23 mouse cellular contexts compared by ENCODE assay signal in genomic region chr7:27160921-27161320, GRCm38 (mm10). TPM values are rescaled to one million over a fixed set of nuclear protein-coding genes. Genes with fewer than 3 reads are reported as not detected.
DNase-seq lines count a peak whose midpoint lies in the region; ATAC-seq and TF ChIP-seq lines count a peak whose summit lies in the region.
"Had no signal": no experiment of that assay in that cellular context is flagged by ENCODE, and none has a peak within 500 bp of the region (broad histone marks: within the 10 kb centered on the region; RNA-seq: fewer than 3 reads in every experiment).

No protein-coding gene starts in this region.

- H3K4me3 ChIP-seq in intestine, embryonic 16.5 days (ENCODE audit: low read length): no peak overlapping the region
- H3K4me3 ChIP-seq in intestine, postnatal 0 days (ENCODE audit: low read depth, low read length): no peak overlapping the region
- H3K4me3 ChIP-seq in megakaryocyte, embryonic 14.5 days (replicated peaks): peak overlapping the region; percentile 1
- H3K4me3 ChIP-seq in CH12.LX (replicated peaks in 1 of 3; ENCODE audit: low read depth in 2 of 3, low read length in 2 of 3, poor library complexity in 1 of 3): peak overlapping the region in 1 of 3 experiments; percentile 92
- H3K4me3 ChIP-seq: forebrain, embryonic 15.5 days; lung, embryonic 15.5 days had no signal

- peaks cover 56% of the 10 kb centered on the region for H3K4me1 ChIP-seq in intestine, embryonic 16.5 days (ENCODE audit: control insufficient read depth, insufficient read depth, low read length)
- H3K4me1 ChIP-seq in intestine, postnatal 0 days (replicated peaks; ENCODE audit: control insufficient read depth, insufficient read depth, low read length): peaks cover 15% of the 10 kb centered on the region
- H3K4me1 ChIP-seq in megakaryocyte, embryonic 14.5 days: peaks cover 84% of the 10 kb centered on the region
- peaks cover 27 to 64% of the 10 kb centered on the region in 2 experiments for H3K4me1 ChIP-seq in CH12.LX (ENCODE audit: control insufficient read depth in 1 of 2, insufficient read depth in 2 of 2)

- H3K4me2 ChIP-seq in intestine, embryonic 16.5 days (ENCODE audit: low read depth, low read length): no peak overlapping the region
- H3K4me2 ChIP-seq in intestine, postnatal 0 days (replicated peaks; ENCODE audit: low read depth): no peak overlapping the region
- no peak overlapping the region for H3K4me2 ChIP-seq in CH12.LX (ENCODE audit: insufficient read depth, low read depth, poor library complexity, severe bottlenecking)
- H3K4me2 ChIP-seq: lung, embryonic 15.5 days had no signal

- ATAC-seq in intestine, embryonic 16.5 days: no peak
- ATAC-seq in intestine, postnatal 0 days: no peak
- no peak for ATAC-seq in megakaryocyte, adult 5-6 weeks (ENCODE audit: poor library complexity, severe bottlenecking)
- ATAC-seq in granulocyte monocyte progenitor cell, adult 5-6 weeks (replicated peaks; ENCODE audit: poor library complexity, severe bottlenecking): no peak
- ATAC-seq: activated CD4-positive, CD25-positive, alpha-beta regulatory T cell, adult 4 months had no signal

- dilution Hi-C loops in CH12.LX (cut with MboI; ENCODE audit: extremely low pct_ligation_motif_present, extremely low pct_unique_long_range_greater_than_20kb, low sequenced_read_pairs): no loop called here

- no peaks in the 10 kb centered on the region for H3K9me3 ChIP-seq in intestine, embryonic 16.5 days (ENCODE audit: control insufficient read depth, low read length)
- no peaks in the 10 kb centered on the region for H3K9me3 ChIP-seq in intestine, postnatal 0 days (ENCODE audit: control insufficient read depth)
- H3K9me3 ChIP-seq in megakaryocyte, embryonic 14.5 days: no peaks in the 10 kb centered on the region
- no peaks in the 10 kb centered on the region for H3K9me3 ChIP-seq in CH12.LX (replicated peaks; ENCODE audit: low read length)
- H3K9me3 ChIP-seq: forebrain, embryonic 15.5 days; hindbrain, embryonic 10.5 days; lung, embryonic 15.5 days had no signal

- no peak; the same call in 1 of the 2 replicates for TF ChIP-seq POLR2A in CH12.LX (IDR thresholded peaks at IDR 0.05; ENCODE audit: low read depth, low read length)

- no peak for TF ChIP-seq RAD21 in CH12.LX (IDR thresholded peaks at IDR 0.05; ENCODE audit: low read depth, low read length)

- TF ChIP-seq EP300 in CH12.LX (IDR thresholded peaks at IDR 0.05; ENCODE audit: low read length): no peak

- DNase-seq in cerebellum, adult 9-10 months: peak; percentile 19
- no peak for DNase-seq in cerebellum, adult 18-20 months
- no peak for DNase-seq in CH12.LX (ENCODE audit: extremely low read depth)
- DNase-seq: adrenal gland, postnatal 14 days; cerebellum, postnatal 10 days; kidney, adult 18-20 months; kidney, postnatal 36 days had no signal

- H3K9ac ChIP-seq in intestine, embryonic 16.5 days (ENCODE audit: low read depth, low read length): 0 out of 2 replicates have a peak overlapping the region, but pooled peaks have one; percentile 11
- no peak overlapping the region for H3K9ac ChIP-seq in intestine, postnatal 0 days (ENCODE audit: low read depth, low read length)
- H3K9ac ChIP-seq in CH12.LX (ENCODE audit: insufficient read depth, low read depth): no peak overlapping the region; the same call in 1 of the 2 replicates
- H3K9ac ChIP-seq: forebrain, embryonic 15.5 days; lung, embryonic 15.5 days had no signal

- H3K27me3 ChIP-seq in intestine, embryonic 16.5 days (replicated peaks; ENCODE audit: control insufficient read depth, insufficient read depth, low read length): no peaks in the 10 kb centered on the region
- no peaks in the 10 kb centered on the region for H3K27me3 ChIP-seq in intestine, postnatal 0 days (replicated peaks; ENCODE audit: control insufficient read depth, insufficient read depth, low read length)
- H3K27me3 ChIP-seq in megakaryocyte, embryonic 14.5 days (replicated peaks): no peaks in the 10 kb centered on the region
- no peaks in the 10 kb centered on the region for H3K27me3 ChIP-seq in CH12.LX (replicated peaks)
- H3K27me3 ChIP-seq: forebrain, embryonic 15.5 days; lung, embryonic 15.5 days; Patski had no signal

- H3K27ac ChIP-seq in intestine, embryonic 16.5 days (ENCODE audit: low read length): peak overlapping the region; percentile 6; the same call in 1 of the 2 replicates
- H3K27ac ChIP-seq in intestine, postnatal 0 days (ENCODE audit: low read depth, low read length): no peak overlapping the region
- peak overlapping the region; percentile 47; the same call in 1 of the 2 replicates for H3K27ac ChIP-seq in CH12.LX (ENCODE audit: insufficient read depth, low read depth)
- H3K27ac ChIP-seq: forebrain, embryonic 15.5 days had no signal

- in situ Hi-C loops in CH12.LX (cut with MboI; ENCODE audit: low pct_ligation_motif_present, low pct_unique_long_range_greater_than_20kb, low sequenced_read_pairs): loop anchor here (5.0 kb wide), 1 partner anchor 66 kb away; the partner anchor contains the start of gene Itpkc

- WGBS in intestine, embryonic 16.5 days: 79% methylated on average over 3 of the region's 3 CpGs
- 76% methylated on average over 3 of the region's 3 CpGs for WGBS in intestine, postnatal 0 days

- peaks cover 48% of the 10 kb centered on the region for H3K79me2 ChIP-seq in CH12.LX (replicated peaks; ENCODE audit: control insufficient read depth, extremely low read depth, insufficient read depth, poor library complexity, severe bottlenecking)

- peaks cover 23% of the 10 kb centered on the region for H3K36me3 ChIP-seq in intestine, embryonic 16.5 days (ENCODE audit: control insufficient read depth, insufficient read depth, low read length)
- H3K36me3 ChIP-seq in intestine, postnatal 0 days (ENCODE audit: control insufficient read depth, insufficient read depth): peaks cover 49% of the 10 kb centered on the region
- H3K36me3 ChIP-seq in megakaryocyte, embryonic 14.5 days (replicated peaks; ENCODE audit: low read length): peaks cover 92% of the 10 kb centered on the region
- peaks cover 43 to 85% of the 10 kb centered on the region in 2 experiments for H3K36me3 ChIP-seq in CH12.LX (replicated peaks in 1 of 2; ENCODE audit: control insufficient read depth in 1 of 2, insufficient read depth in 1 of 2, low read length in 1 of 2)

- no peak for TF ChIP-seq CTCF in intestine, postnatal 0 days (IDR thresholded peaks at IDR 0.05; ENCODE audit: low read depth)
- no peak for TF ChIP-seq CTCF in CH12.LX (conservative IDR thresholded peaks at IDR 0.05 in 1 of 2, IDR thresholded peaks at IDR 0.05 in 1 of 2; ENCODE audit: low read depth in 2 of 2, low read length in 2 of 2)

RNA-seq across cellular contexts. Expression of gene Egln2, which starts 5.7 kb away (rescaled TPM):
- polyA plus RNA-seq in intestine, embryonic 16.5 days (2015; fragmentation: Nextera tagmentation; extraction: Ambion mirVana): 66.1 and 72.4 TPM in 2 replicates
- 63.9 and 64.0 TPM in 2 replicates for polyA plus RNA-seq in intestine, postnatal 0 days (2015; fragmentation: Nextera tagmentation; extraction: Ambion mirVana)
- 75.2 and 107 TPM in 2 replicates for polyA plus RNA-seq in megakaryocyte, embryonic 14.5 days (2012; ENCODE audit: insufficient read depth, low replicate concordance)
- total RNA-seq in megakaryocyte, adult 5-6 weeks (2015): 11.1 and 12.5 TPM in 2 replicates
- 22.2 and 29.6 TPM in 2 replicates for total RNA-seq in megakaryocyte, adult 5-6 weeks (2017)
- total RNA-seq in CH12.LX (2012; rRNA removed): 83.3 and 103 TPM in 2 replicates
- total RNA-seq in CH12.LX (2014; rRNA removed): 37.4 and 37.9 TPM in 2 replicates
- 115 and 132 TPM in 2 replicates for polyA plus RNA-seq in CH12.LX (2012; ENCODE audit: insufficient read length, low read depth)
- total RNA-seq in granulocyte monocyte progenitor cell, adult 5-6 weeks (2014; fragmentation: Nextera tagmentation): 16.1 and 26.2 TPM in 2 replicates
- 18.7 and 27.8 TPM in 2 replicates for total RNA-seq in granulocyte monocyte progenitor cell, adult 5-6 weeks (2017)

RNA-seq across cellular contexts. Expression of gene Cyp2t4, which starts 7.4 kb away (rescaled TPM):
- 0.09 TPM in 1 of 2 replicates, not detected in the other for polyA plus RNA-seq in intestine, embryonic 16.5 days (2015; fragmentation: Nextera tagmentation; extraction: Ambion mirVana)
- polyA plus RNA-seq in intestine, postnatal 0 days (2015; fragmentation: Nextera tagmentation; extraction: Ambion mirVana): not detected in 2 replicates
- polyA plus RNA-seq in megakaryocyte, embryonic 14.5 days (2012; ENCODE audit: insufficient read depth, low replicate concordance): not detected in 2 replicates
- total RNA-seq in megakaryocyte, adult 5-6 weeks (2015): not detected in 2 replicates
- total RNA-seq in megakaryocyte, adult 5-6 weeks (2017): not detected in 2 replicates
- total RNA-seq in CH12.LX (2012; rRNA removed): not detected in 2 replicates
- not detected in 2 replicates for total RNA-seq in CH12.LX (2014; rRNA removed)
- 0.34 and 0.43 TPM in 2 replicates for polyA plus RNA-seq in CH12.LX (2012; ENCODE audit: insufficient read length, low read depth)
- not detected in 2 replicates for total RNA-seq in granulocyte monocyte progenitor cell, adult 5-6 weeks (2014; fragmentation: Nextera tagmentation)
- not detected in 2 replicates for total RNA-seq in granulocyte monocyte progenitor cell, adult 5-6 weeks (2017)
- total RNA-seq: adrenal gland, postnatal 14 days; layer of hippocampus, postnatal 25 days; left cerebral cortex, postnatal 14 days; liver, adult 2 months; megakaryocyte progenitor cell, adult 5-6 weeks had no signal
- polyA plus RNA-seq: embryonic facial prominence, embryonic 11.5 days; hindbrain, embryonic 10.5 days; liver, adult 2 months had no signal

RNA-seq across cellular contexts. Expression of gene Rab4b, which starts 17.8 kb away (rescaled TPM):
- polyA plus RNA-seq in intestine, embryonic 16.5 days (2015; fragmentation: Nextera tagmentation; extraction: Ambion mirVana): 69.9 and 70.1 TPM in 2 replicates
- 96.2 and 103 TPM in 2 replicates for polyA plus RNA-seq in intestine, postnatal 0 days (2015; fragmentation: Nextera tagmentation; extraction: Ambion mirVana)
- polyA plus RNA-seq in megakaryocyte, embryonic 14.5 days (2012; ENCODE audit: insufficient read depth, low replicate concordance): 400 and 700 TPM in 2 replicates
- 65.7 and 73.7 TPM in 2 replicates for total RNA-seq in megakaryocyte, adult 5-6 weeks (2015)
- 26.8 and 30.4 TPM in 2 replicates for total RNA-seq in megakaryocyte, adult 5-6 weeks (2017)
- total RNA-seq in CH12.LX (2012; rRNA removed) (31.2 and 39.4 TPM in 2 replicates), CH12.LX (2014; rRNA removed) (22.6 and 26.2 TPM in 2 replicates)
- polyA plus RNA-seq in CH12.LX (2012; ENCODE audit: insufficient read length, low read depth): 69.6 and 85.5 TPM in 2 replicates
- total RNA-seq in granulocyte monocyte progenitor cell, adult 5-6 weeks (2014; fragmentation: Nextera tagmentation): 44.6 and 67.2 TPM in 2 replicates
- total RNA-seq in granulocyte monocyte progenitor cell, adult 5-6 weeks (2017): 18.0 and 19.8 TPM in 2 replicates

RNA-seq across cellular contexts. Expression of gene Gm21983, which starts 20.0 kb away (rescaled TPM):
- not detected in 2 replicates for polyA plus RNA-seq in intestine, embryonic 16.5 days (2015; fragmentation: Nextera tagmentation; extraction: Ambion mirVana)
- polyA plus RNA-seq in intestine, postnatal 0 days (2015; fragmentation: Nextera tagmentation; extraction: Ambion mirVana): 0.22 TPM in 1 of 2 replicates, not detected in the other
- not detected in 2 replicates for polyA plus RNA-seq in megakaryocyte, embryonic 14.5 days (2012; ENCODE audit: insufficient read depth, low replicate concordance)
- not detected in 2 replicates for total RNA-seq in megakaryocyte, adult 5-6 weeks (2015)
- total RNA-seq in megakaryocyte, adult 5-6 weeks (2017): not detected in 2 replicates
- 0.13 TPM in 1 of 2 replicates, not detected in the other for total RNA-seq in CH12.LX (2012; rRNA removed)
- not detected in 2 replicates for total RNA-seq in CH12.LX (2014; rRNA removed)
- polyA plus RNA-seq in CH12.LX (2012; ENCODE audit: insufficient read length, low read depth): 0.81 TPM in 1 of 2 replicates, not detected in the other
- not detected in 2 replicates for total RNA-seq in granulocyte monocyte progenitor cell, adult 5-6 weeks (2014; fragmentation: Nextera tagmentation)
- not detected in 2 replicates for total RNA-seq in granulocyte monocyte progenitor cell, adult 5-6 weeks (2017)
- total RNA-seq: adrenal gland, postnatal 14 days; layer of hippocampus, postnatal 25 days; left cerebral cortex, postnatal 14 days; megakaryocyte progenitor cell, adult 5-6 weeks had no signal
- polyA plus RNA-seq: embryonic facial prominence, embryonic 11.5 days; forebrain, embryonic 15.5 days; heart, embryonic 16.5 days; liver, adult 2 months; Patski had no signal

RNA-seq across cellular contexts. Expression of gene Mia, which starts 20.0 kb away (rescaled TPM):
- 3.8 and 5.1 TPM in 2 replicates for polyA plus RNA-seq in intestine, embryonic 16.5 days (2015; fragmentation: Nextera tagmentation; extraction: Ambion mirVana)
- polyA plus RNA-seq in intestine, postnatal 0 days (2015; fragmentation: Nextera tagmentation; extraction: Ambion mirVana): not detected in 2 replicates
- polyA plus RNA-seq in megakaryocyte, embryonic 14.5 days (2012; ENCODE audit: insufficient read depth, low replicate concordance): not detected in 2 replicates
- total RNA-seq in megakaryocyte, adult 5-6 weeks (2015): not detected in 2 replicates
- not detected in 2 replicates for total RNA-seq in megakaryocyte, adult 5-6 weeks (2017)
- total RNA-seq in CH12.LX (2012; rRNA removed): 1.1 and 1.8 TPM in 2 replicates
- total RNA-seq in CH12.LX (2014; rRNA removed): 0.44 and 0.47 TPM in 2 replicates
- 2.0 and 2.1 TPM in 2 replicates for polyA plus RNA-seq in CH12.LX (2012; ENCODE audit: insufficient read length, low read depth)
- 3.5 TPM in 1 of 2 replicates, not detected in the other for total RNA-seq in granulocyte monocyte progenitor cell, adult 5-6 weeks (2014; fragmentation: Nextera tagmentation)
- total RNA-seq in granulocyte monocyte progenitor cell, adult 5-6 weeks (2017): not detected in 2 replicates
- total RNA-seq: liver, adult 2 months; megakaryocyte progenitor cell, adult 5-6 weeks had no signal
- polyA plus RNA-seq: Patski had no signal
